Mouse (Mus musculus) E14TG2a.4 (cell line): Measurements from ENCODE around the gene March5.

ENCODE experiments used
- H3K27me3 ChIP-seq: 2 replicates; pipeline ENCODE4 v1.6.1; 2014; ENCODE audit warnings: low read length, control low read depth; ENCODE audit not compliant: insufficient read depth
- H3K36me3 ChIP-seq: 2 replicates; pipeline ENCODE4 v1.6.1; 2014; ENCODE audit warnings: low read length, control low read depth; ENCODE audit not compliant: insufficient read depth
- H3K4me1 ChIP-seq: replicated peaks from 2 replicates; pipeline ENCODE4 v1.6.1; 2014; ENCODE audit warnings: low read depth, low read length, control low read depth
- H3K4me3 ChIP-seq: replicated peaks from 2 replicates; pipeline ENCODE4 v1.5.1; 2014; ENCODE audit warnings: mild to moderate bottlenecking, low read length
- H3K9me3 ChIP-seq: 2 replicates; pipeline ENCODE4 v1.6.1; 2014; ENCODE audit warnings: low read length, control low read depth
- CTCF ChIP-seq: conservative IDR thresholded peaks from 2 replicates; pipeline ENCODE4 v1.5.1; 2014; ENCODE audit warnings: low read length
- NANOG ChIP-seq: IDR thresholded peaks from 2 replicates; pipeline ENCODE4 v1.6.1; 2014; ENCODE audit warnings: borderline replicate concordance, low read length, mixed read lengths
- POU5F1 ChIP-seq: IDR thresholded peaks from 2 replicates; pipeline ENCODE4 v1.6.1; 2014; ENCODE audit warnings: low read length, borderline replicate concordance

March5 gene

GRCm38 (mm10) chr19:37207303-37208175 is at the start of gene March5:
TSS of gene March5 (plus strand) at chr19:37207543.
- peaks cover 26% of the 10 kb centered on the region for H3K36me3 ChIP-seq
- TF ChIP-seq CTCF (no peak), NANOG (no peak), POU5F1 (no peak)
- H3K4me3 ChIP-seq = peak within 1 kb of the TSS; percentile 99
- H3K9me3 ChIP-seq = no peaks in the 10 kb centered on the region
- H3K27me3 ChIP-seq = peaks cover 7% of the 10 kb centered on the region; the same call in 1 of the 2 replicates
- peaks cover 36% of the 10 kb centered on the region for H3K4me1 ChIP-seq

GRCm38 (mm10) chr19:37172096-37172495 is 35.2 kb upstream of the March5 start:
- Histone ChIP-seq H3K4me1 (peaks cover 27% of the 10 kb centered on the region), H3K4me3 (no peak overlapping the region), H3K9me3 (no peaks in the 10 kb centered on the region), H3K36me3 (no peaks in the 10 kb centered on the region), H3K27me3 (peaks cover 48% of the 10 kb centered on the region)
- TF ChIP-seq CTCF (no peak), POU5F1 (no peak), NANOG (no peak)

GRCm38 (mm10) chr19:37172566-37173130 is 34.7 kb upstream of the March5 start:
- peaks cover 29% of the 10 kb centered on the region for H3K4me1 ChIP-seq
- TF ChIP-seq POU5F1 (no peak), CTCF (no peak), NANOG (no peak)
- no peak overlapping the region for H3K4me3 ChIP-seq
- no peaks in the 10 kb centered on the region for H3K36me3 ChIP-seq
- H3K27me3 ChIP-seq = peaks cover 49% of the 10 kb centered on the region
- H3K9me3 ChIP-seq = no peaks in the 10 kb centered on the region

GRCm38 (mm10) chr19:37173331-37174115 is 33.8 kb upstream of the March5 start:
- no peak for TF ChIP-seq POU5F1
- TF ChIP-seq CTCF = no peak
- no peak for TF ChIP-seq NANOG
- Histone ChIP-seq H3K4me1 (peaks cover 37% of the 10 kb centered on the region), H3K4me3 (peak overlapping the region; percentile 84), H3K9me3 (no peaks in the 10 kb centered on the region), H3K36me3 (no peaks in the 10 kb centered on the region), H3K27me3 (peaks cover 49% of the 10 kb centered on the region)

GRCm38 (mm10) chr19:37174116-37174715 is 33.1 kb upstream of the March5 start:
- Histone ChIP-seq H3K36me3 (no peaks in the 10 kb centered on the region), H3K27me3 (peaks cover 49% of the 10 kb centered on the region), H3K4me1 (peaks cover 44% of the 10 kb centered on the region), H3K4me3 (peak overlapping the region; percentile 84), H3K9me3 (no peaks in the 10 kb centered on the region)
- TF ChIP-seq POU5F1 (no peak), NANOG (no peak), CTCF (no peak)

- no peaks in the 10 kb centered on the region for H3K36me3 ChIP-seq
- peaks cover 49% of the 10 kb centered on the region for H3K27me3 ChIP-seq
- peak overlapping the region; percentile 84 for H3K4me3 ChIP-seq
- H3K4me1 ChIP-seq = peaks cover 44% of the 10 kb centered on the region
- TF ChIP-seq POU5F1 (no peak), NANOG (no peak)
- H3K9me3 ChIP-seq = no peaks in the 10 kb centered on the region
These were observed 32.5 kb upstream of the March5 start for GRCm38 (mm10) chr19:37174716-37175435.

DNA sequence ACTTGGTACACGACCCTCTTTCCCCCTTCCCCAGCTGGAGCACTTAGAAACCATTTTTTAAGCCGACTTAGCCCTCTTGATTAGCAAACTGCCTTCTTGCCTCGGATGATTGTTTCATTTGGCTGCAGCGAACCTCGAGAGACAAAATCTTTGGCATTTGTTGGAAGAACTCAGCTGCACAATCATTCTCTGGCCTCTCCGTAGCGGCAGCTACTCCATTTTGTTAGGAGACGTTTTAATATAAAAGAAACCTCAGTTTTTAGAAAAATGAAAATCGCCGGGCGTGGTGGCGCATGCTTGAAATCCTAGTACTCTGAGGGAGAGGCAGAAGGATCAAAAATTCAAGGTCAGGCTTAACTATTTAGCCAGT is 31.9 kb upstream of the March5 start:
- peaks cover 44% of the 10 kb centered on the region for H3K4me1 ChIP-seq
- peaks cover 49% of the 10 kb centered on the region for H3K27me3 ChIP-seq
- TF ChIP-seq NANOG (no peak), POU5F1 (no peak), CTCF (no peak)
- H3K9me3 ChIP-seq = no peaks in the 10 kb centered on the region
- H3K4me3 ChIP-seq = peak overlapping the region; percentile 84
- H3K36me3 ChIP-seq = no peaks in the 10 kb centered on the region
